Mouse (Mus musculus): ENCODE measurements around the gene Ints4. TPM values are rescaled to one million over a fixed set of nuclear protein-coding genes. Genes with fewer than 3 reads are reported as not detected.

Gene Ints4
- total and polyA plus RNA-seq, 2 experiments from 2014 or later, result 23.3 to 32.8 TPM

DNA sequence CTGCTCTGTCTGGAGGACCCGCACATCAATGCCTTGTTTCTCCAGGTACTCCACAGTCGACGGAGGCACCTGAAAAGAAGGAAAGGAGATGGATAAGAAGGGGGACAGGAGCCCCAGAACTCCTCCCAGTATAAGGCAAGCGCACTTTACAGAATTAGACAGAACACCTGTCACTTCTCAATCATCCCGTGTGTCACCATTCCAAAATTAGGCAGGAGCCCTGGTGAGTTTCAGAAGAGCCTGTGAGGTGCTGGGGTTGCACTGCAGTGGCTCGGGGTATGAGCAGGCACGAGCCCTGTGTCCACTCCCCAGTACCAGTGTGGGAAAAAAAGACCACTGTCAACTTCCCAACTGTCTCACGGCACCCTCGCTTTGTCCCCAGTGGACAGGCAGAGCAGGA, 69.9 kb downstream of the Ints4 start:
- Histone ChIP-seq H3K4me1 (ENCODE audit: insufficient read depth, low read length) (no peaks in the 10 kb centered on the region), H3K27me3 (ENCODE audit: insufficient read depth, low read length) (no peaks in the 10 kb centered on the region), H3K9me3 (ENCODE audit: low read length) (no peaks in the 10 kb centered on the region), H3K9ac (replicated peaks; ENCODE audit: low read length, poor library complexity, severe bottlenecking) (no peak overlapping the region), H3K36me3 (ENCODE audit: insufficient read depth, low read length) (peaks cover 10% of the 10 kb centered on the region), H3K4me2 (ENCODE audit: low read depth, low read length, poor library complexity, severe bottlenecking) (no peak overlapping the region), H3K27ac (ENCODE audit: low read depth, low read length) (no peak overlapping the region), H3K4me3 (ENCODE audit: low read depth, low read length) (no peak overlapping the region)
- ATAC-seq (ENCODE audit: low FRiP score) (no peak), DNase-seq (ENCODE audit: low spot score) (no peak)
- 91% methylated on average over 9 of the region's 9 CpGs for WGBS
- no peak for TF ChIP-seq CTCF (IDR thresholded peaks at IDR 0.05)

DNA sequence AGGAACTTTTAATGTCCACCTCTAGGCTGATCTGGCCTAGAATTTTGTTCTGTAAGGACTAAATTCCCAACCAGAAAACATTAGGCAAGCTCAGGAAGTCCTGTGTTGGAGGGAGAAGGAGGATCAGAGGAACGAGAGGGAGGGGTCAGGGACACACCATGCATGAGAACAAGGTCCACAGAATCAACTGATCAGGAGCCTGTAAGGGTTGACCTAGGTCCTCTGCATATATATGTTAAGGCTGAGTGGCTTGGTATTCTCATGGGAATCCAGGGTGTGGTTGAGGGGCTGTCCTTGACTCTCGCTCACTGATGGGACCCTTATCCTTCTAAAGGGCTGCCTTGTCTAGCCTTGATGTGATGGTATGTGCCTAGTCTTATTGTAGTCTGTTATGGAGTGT, 82.8 kb downstream of the Ints4 start:
- Histone ChIP-seq H3K4me1 (ENCODE audit: insufficient read depth, low read length) (no peaks in the 10 kb centered on the region), H3K9ac (replicated peaks; ENCODE audit: low read length, poor library complexity, severe bottlenecking) (no peak overlapping the region), H3K4me2 (ENCODE audit: low read depth, low read length, poor library complexity, severe bottlenecking) (no peak overlapping the region), H3K9me3 (ENCODE audit: low read length) (no peaks in the 10 kb centered on the region), H3K36me3 (ENCODE audit: insufficient read depth, low read length) (peaks cover 2% of the 10 kb centered on the region; the same call in 1 of the 2 replicates), H3K4me3 (ENCODE audit: low read depth, low read length) (no peak overlapping the region), H3K27ac (ENCODE audit: low read depth, low read length) (no peak overlapping the region), H3K27me3 (ENCODE audit: insufficient read depth, low read length) (no peaks in the 10 kb centered on the region)
- TF ChIP-seq CTCF (IDR thresholded peaks at IDR 0.05), result no peak
- no peak for ATAC-seq (ENCODE audit: low FRiP score)
- WGBS, result 83% methylated on average over 2 of the region's 2 CpGs
- DNase-seq (ENCODE audit: low spot score), result no peak

- Histone ChIP-seq H3K4me2 (ENCODE audit: low read depth, low read length, poor library complexity, severe bottlenecking) (no peak overlapping the region), H3K36me3 (ENCODE audit: insufficient read depth, low read length) (peaks cover 3% of the 10 kb centered on the region; the same call in 1 of the 2 replicates)
- 88% methylated on average over 4 of the region's 4 CpGs for WGBS
These were observed 88.6 kb downstream of the Ints4 start for GRCm38 (mm10) chr7:97569372-97569771.

GRCm38 (mm10) chr7:97570389-97570788, 89.6 kb downstream of the Ints4 start:
- WGBS, result 95% methylated on average over 1 of the region's 1 CpGs
- no peak for DNase-seq (ENCODE audit: low spot score)
- TF ChIP-seq CTCF (IDR thresholded peaks at IDR 0.05), result no peak
- no peaks in the 10 kb centered on the region for H3K27me3 ChIP-seq (ENCODE audit: insufficient read depth, low read length)
- peaks cover 3% of the 10 kb centered on the region; the same call in 1 of the 2 replicates for H3K36me3 ChIP-seq (ENCODE audit: insufficient read depth, low read length)
- no peak overlapping the region for H3K4me2 ChIP-seq (ENCODE audit: low read depth, low read length, poor library complexity, severe bottlenecking)
- H3K4me3 ChIP-seq (ENCODE audit: low read depth, low read length), result no peak overlapping the region
- no peak for ATAC-seq (ENCODE audit: low FRiP score)
- no peak overlapping the region for H3K9ac ChIP-seq (replicated peaks; ENCODE audit: low read length, poor library complexity, severe bottlenecking)
- H3K27ac ChIP-seq (ENCODE audit: low read depth, low read length), result no peak overlapping the region
- H3K4me1 ChIP-seq (ENCODE audit: insufficient read depth, low read length), result no peaks in the 10 kb centered on the region
- H3K9me3 ChIP-seq (ENCODE audit: low read length), result no peaks in the 10 kb centered on the region

More at GRCm38 (mm10) chr7:97569372-97569771, 88.6 kb downstream of the Ints4 start:
- Histone ChIP-seq H3K27me3 (ENCODE audit: insufficient read depth, low read length) (no peaks in the 10 kb centered on the region), H3K9ac (replicated peaks; ENCODE audit: low read length, poor library complexity, severe bottlenecking) (no peak overlapping the region), H3K9me3 (ENCODE audit: low read length) (no peaks in the 10 kb centered on the region), H3K27ac (ENCODE audit: low read depth, low read length) (no peak overlapping the region), H3K4me3 (ENCODE audit: low read depth, low read length) (no peak overlapping the region), H3K4me1 (ENCODE audit: insufficient read depth, low read length) (no peaks in the 10 kb centered on the region)
- no peak for ATAC-seq (ENCODE audit: low FRiP score)
- DNase-seq (ENCODE audit: low spot score), result no peak
- no peak for TF ChIP-seq CTCF (IDR thresholded peaks at IDR 0.05)

- H3K9me3 ChIP-seq (ENCODE audit: low read length), result no peaks in the 10 kb centered on the region
- no peak for TF ChIP-seq CTCF (IDR thresholded peaks at IDR 0.05)
- 0 out of 2 replicates have a peak, but pooled peaks cover 2% of the 10 kb centered on the region for H3K4me1 ChIP-seq (ENCODE audit: insufficient read depth, low read length)
- DNase-seq (ENCODE audit: low spot score) (peak; percentile 50), ATAC-seq (ENCODE audit: low FRiP score) (no peak)
- peak overlapping the region; percentile 99 for H3K27ac ChIP-seq (ENCODE audit: low read depth, low read length)
- peak overlapping the region; percentile 82 for H3K4me3 ChIP-seq (ENCODE audit: low read depth, low read length)
- H3K9ac ChIP-seq (replicated peaks; ENCODE audit: low read length, poor library complexity, severe bottlenecking), result peak overlapping the region; percentile 99
- H3K27me3 ChIP-seq (ENCODE audit: insufficient read depth, low read length), result no peaks in the 10 kb centered on the region
- whole genome bisulfite sequencing, result 31% methylated on average over 8 of the region's 8 CpGs
- peak overlapping the region; percentile 64 for H3K4me2 ChIP-seq (ENCODE audit: low read depth, low read length, poor library complexity, severe bottlenecking)
- no peaks in the 10 kb centered on the region; the same call in 1 of the 2 replicates for H3K36me3 ChIP-seq (ENCODE audit: insufficient read depth, low read length)
These were observed 97.8 kb downstream of the Ints4 start for GRCm38 (mm10) chr7:97578361-97579066.

All from midbrain, postnatal 0 days (tissue).